Mouse (Mus musculus): Measurements from ENCODE around the gene Sfta2. TPM values are rescaled to one million over a fixed set of nuclear protein-coding genes. Genes with fewer than 3 reads are reported as not detected.

Gene Sfta2
- polyA plus RNA-seq, 1 experiment: 1.3 TPM

DNA sequence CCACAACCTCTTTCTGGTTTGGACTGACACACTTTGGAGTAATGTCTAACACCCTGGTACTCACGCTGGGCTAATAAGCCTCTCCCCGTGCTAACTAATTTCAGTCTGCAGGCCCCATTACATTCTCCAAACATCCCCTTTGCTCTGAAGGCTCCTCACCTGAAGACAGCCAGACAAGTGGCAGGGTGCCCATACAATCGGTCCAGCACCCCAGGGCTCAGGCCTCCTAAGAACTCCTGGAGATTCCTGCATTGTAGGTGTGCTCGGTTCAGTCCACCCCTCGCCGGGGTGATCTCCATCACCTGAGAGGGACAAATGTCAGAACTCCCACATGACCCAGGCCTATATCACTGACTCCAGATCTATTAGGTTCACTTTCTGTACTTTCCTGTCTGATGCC lies 71.2 kb downstream of the Sfta2 start:
- no peaks in the 10 kb centered on the region; the same call in 1 of the 2 replicates for H3K4me1 ChIP-seq (ENCODE audit: control insufficient read depth, insufficient read depth, low read length)
- no peaks in the 10 kb centered on the region for H3K27me3 ChIP-seq (replicated peaks; ENCODE audit: control insufficient read depth, insufficient read depth, low read length)
- no peak for TF ChIP-seq CTCF (conservative IDR thresholded peaks at IDR 0.05; ENCODE audit: insufficient read depth, insufficient read length, low read depth, low read length)
- TF ChIP-seq POLR2A (IDR thresholded peaks at IDR 0.05; ENCODE audit: low read depth, low read length): no peak
- WGBS: 83% methylated on average over 6 of the region's 6 CpGs
- no peak for DNase-seq
- no peaks in the 10 kb centered on the region for H3K36me3 ChIP-seq (ENCODE audit: control insufficient read depth, insufficient read depth, low read length)
- no peak overlapping the region for H3K27ac ChIP-seq (ENCODE audit: insufficient read depth, low read depth, low read length)
- H3K4me3 ChIP-seq (ENCODE audit: insufficient read depth, low read depth, low read length): no peak overlapping the region

DNA sequence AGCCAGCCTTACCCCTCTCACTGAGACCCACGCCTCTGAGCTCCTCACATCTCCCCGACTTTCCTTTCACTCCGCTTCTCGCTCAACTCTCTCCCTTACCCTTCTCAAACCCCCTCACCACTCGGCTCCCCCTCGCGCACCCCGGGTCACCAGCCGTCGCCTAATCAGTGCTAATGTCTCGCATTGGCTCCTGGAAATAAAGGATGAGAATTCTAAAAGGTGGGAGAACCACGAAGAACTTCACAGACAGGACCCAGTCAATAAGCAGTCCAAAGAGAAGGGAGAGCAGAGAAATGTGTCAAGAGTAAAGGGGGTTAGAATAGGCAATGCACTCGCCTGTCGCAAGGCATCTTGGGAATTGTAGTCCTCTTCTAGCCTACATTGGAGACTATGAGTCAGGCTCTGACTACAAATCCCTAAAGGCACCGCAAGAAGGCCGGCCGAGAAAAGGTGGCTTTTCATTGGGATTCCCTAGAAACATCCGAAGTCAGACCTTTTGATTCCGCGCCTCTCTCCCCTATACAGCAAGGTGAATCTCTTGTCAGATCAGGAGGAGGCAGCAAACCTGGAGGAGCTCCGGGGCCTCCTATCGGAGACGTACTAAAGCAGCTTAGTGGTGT lies 72.2 kb downstream of the Sfta2 start, which contains the start of gene Gtf2h4:
TSS of gene Gtf2h4 (minus strand) at position 324 of the 620 bp plus-strand sequence.
- TF ChIP-seq POLR2A (IDR thresholded peaks at IDR 0.05; ENCODE audit: low read depth, low read length): no peak
- TF ChIP-seq CTCF (conservative IDR thresholded peaks at IDR 0.05; ENCODE audit: insufficient read depth, insufficient read length, low read depth, low read length): no peak
- Histone ChIP-seq H3K4me1 (ENCODE audit: control insufficient read depth, insufficient read depth, low read length) (no peaks in the 10 kb centered on the region; the same call in 1 of the 2 replicates), H3K27ac (ENCODE audit: insufficient read depth, low read depth, low read length) (peak within 1 kb of the TSS; percentile 40; the same call in 1 of the 2 replicates), H3K27me3 (replicated peaks; ENCODE audit: control insufficient read depth, insufficient read depth, low read length) (no peaks in the 10 kb centered on the region), H3K4me3 (ENCODE audit: insufficient read depth, low read depth, low read length) (peak within 1 kb of the TSS; percentile 84), H3K36me3 (ENCODE audit: control insufficient read depth, insufficient read depth, low read length) (no peaks in the 10 kb centered on the region)
- DNase-seq: peak; percentile 98
- WGBS: 1% methylated on average over 23 of the region's 23 CpGs

DNA sequence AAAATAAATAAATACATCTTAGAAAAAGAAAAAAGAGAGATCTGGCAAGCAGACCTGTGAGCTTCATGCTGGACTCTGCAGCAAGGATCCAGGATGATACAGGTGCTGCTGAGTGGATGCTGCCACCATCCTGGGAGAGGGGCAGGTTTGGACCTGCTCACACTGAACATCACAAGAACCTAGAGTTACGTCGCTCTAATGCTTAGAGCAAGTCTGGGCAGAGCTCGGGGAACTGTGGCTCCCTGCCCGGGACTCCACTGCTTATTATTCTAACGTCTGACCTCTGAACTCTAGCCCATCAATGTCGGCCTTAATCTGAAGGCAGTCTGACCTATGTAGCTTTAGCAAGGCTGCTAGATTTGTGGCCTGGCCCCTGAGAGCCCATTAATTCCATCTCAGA lies 79.2 kb downstream of the Sfta2 start:
- Histone ChIP-seq H3K27ac (ENCODE audit: insufficient read depth, low read depth, low read length) (no peak overlapping the region), H3K4me3 (ENCODE audit: insufficient read depth, low read depth, low read length) (no peak overlapping the region), H3K36me3 (ENCODE audit: control insufficient read depth, insufficient read depth, low read length) (peaks cover 6% of the 10 kb centered on the region), H3K27me3 (replicated peaks; ENCODE audit: control insufficient read depth, insufficient read depth, low read length) (no peaks in the 10 kb centered on the region), H3K4me1 (ENCODE audit: control insufficient read depth, insufficient read depth, low read length) (no peaks in the 10 kb centered on the region)
- TF ChIP-seq POLR2A (IDR thresholded peaks at IDR 0.05; ENCODE audit: low read depth, low read length): no peak
- TF ChIP-seq CTCF (conservative IDR thresholded peaks at IDR 0.05; ENCODE audit: insufficient read depth, insufficient read length, low read depth, low read length): no peak
- 29% methylated on average over 6 of the region's 6 CpGs for WGBS
- peak; percentile 23 for DNase-seq

DNA sequence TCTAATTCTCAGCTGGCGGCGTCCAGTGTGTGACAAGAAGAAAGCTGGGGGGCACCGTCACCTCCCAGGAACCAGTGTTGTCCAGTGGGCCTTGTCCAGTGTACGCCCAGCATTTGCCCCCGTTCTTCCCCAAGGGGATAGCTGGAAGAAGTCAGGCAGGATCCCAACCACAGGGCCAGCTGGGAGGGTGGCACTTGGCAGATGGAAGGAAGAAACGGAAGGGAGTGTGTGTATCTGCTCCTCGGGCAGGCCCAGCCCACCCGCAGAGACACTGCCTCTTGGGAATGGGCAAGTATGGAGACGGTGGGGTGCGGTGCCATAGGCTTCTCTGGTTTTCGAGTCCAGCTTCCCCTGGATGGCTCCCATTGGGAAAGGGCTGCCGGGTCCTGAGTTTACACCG lies 80.6 kb downstream of the Sfta2 start:
- Histone ChIP-seq H3K4me3 (ENCODE audit: insufficient read depth, low read depth, low read length) (no peak overlapping the region), H3K27ac (ENCODE audit: insufficient read depth, low read depth, low read length) (no peak overlapping the region), H3K4me1 (ENCODE audit: control insufficient read depth, insufficient read depth, low read length) (no peaks in the 10 kb centered on the region), H3K27me3 (replicated peaks; ENCODE audit: control insufficient read depth, insufficient read depth, low read length) (no peaks in the 10 kb centered on the region), H3K36me3 (ENCODE audit: control insufficient read depth, insufficient read depth, low read length) (peaks cover 11% of the 10 kb centered on the region)
- no peak for DNase-seq
- WGBS: 86% methylated on average over 13 of the region's 13 CpGs
- TF ChIP-seq POLR2A (IDR thresholded peaks at IDR 0.05; ENCODE audit: low read depth, low read length) (no peak), CTCF (conservative IDR thresholded peaks at IDR 0.05; ENCODE audit: insufficient read depth, insufficient read length, low read depth, low read length) (no peak)

DNA sequence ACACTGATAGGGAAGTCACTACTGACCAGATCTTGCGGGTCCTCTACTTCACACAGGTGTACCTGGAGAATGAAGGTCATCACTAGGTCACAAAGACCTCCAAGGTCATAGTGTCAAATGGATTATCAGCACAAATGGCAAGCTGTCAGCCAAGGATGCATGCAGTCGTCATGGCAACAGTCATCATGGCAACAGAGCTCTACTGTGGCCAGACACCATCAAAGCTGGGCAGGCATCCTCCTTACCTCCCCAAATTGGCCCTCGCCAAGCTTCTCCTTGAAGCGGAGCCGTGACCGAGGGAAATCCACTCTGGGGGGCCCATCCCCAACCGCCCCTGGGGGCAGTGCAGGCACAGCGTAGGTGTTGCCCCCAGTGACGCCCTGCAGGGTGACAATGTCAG lies 83.7 kb downstream of the Sfta2 start:
- Histone ChIP-seq H3K36me3 (ENCODE audit: control insufficient read depth, insufficient read depth, low read length) (peaks cover 12% of the 10 kb centered on the region), H3K4me1 (ENCODE audit: control insufficient read depth, insufficient read depth, low read length) (no peaks in the 10 kb centered on the region), H3K27ac (ENCODE audit: insufficient read depth, low read depth, low read length) (no peak overlapping the region), H3K4me3 (ENCODE audit: insufficient read depth, low read depth, low read length) (no peak overlapping the region), H3K27me3 (replicated peaks; ENCODE audit: control insufficient read depth, insufficient read depth, low read length) (no peaks in the 10 kb centered on the region)
- TF ChIP-seq POLR2A (IDR thresholded peaks at IDR 0.05; ENCODE audit: low read depth, low read length) (no peak), CTCF (conservative IDR thresholded peaks at IDR 0.05; ENCODE audit: insufficient read depth, insufficient read length, low read depth, low read length) (no peak)
- no peak for DNase-seq
- WGBS: 82% methylated on average over 9 of the region's 9 CpGs

DNA sequence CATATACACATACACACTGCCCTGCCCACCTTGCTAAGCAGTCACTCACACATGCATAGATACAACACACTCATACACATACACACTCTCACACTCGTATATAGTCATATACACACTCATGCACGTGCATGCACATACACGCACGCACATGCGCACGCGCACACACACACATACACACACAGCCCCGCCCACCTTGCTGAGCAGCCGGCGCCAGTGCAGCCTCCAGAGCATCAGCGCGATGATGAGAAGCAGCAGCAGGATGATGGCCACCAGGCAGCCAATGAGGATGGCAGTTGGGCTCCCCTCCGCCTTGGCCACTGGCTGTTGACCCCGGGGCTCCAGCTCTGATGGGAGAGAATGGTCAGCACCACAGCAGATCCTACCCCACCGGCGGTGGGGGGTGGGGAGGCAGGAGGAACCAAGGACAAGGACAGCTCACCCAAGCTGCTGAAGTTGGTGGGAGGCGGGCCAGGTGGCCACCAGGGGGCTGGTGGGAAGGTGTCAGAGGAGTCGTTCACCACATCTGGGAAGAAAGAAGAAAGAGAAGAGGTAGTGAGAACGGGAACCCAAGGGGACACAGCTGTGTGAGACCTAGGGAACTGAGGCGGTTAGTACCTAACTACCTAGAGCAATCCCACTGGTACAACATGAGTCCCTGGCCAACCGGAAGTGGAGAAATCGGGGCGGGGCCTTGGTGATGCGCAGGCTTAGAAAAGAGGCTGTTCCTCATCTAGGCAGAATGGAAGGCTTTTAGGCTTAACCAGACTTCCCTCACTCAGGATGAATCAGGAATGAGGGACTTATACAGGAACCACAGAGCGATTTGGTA lies 87.2 kb downstream of the Sfta2 start:
- DNase-seq: no peak
- H3K36me3 ChIP-seq (ENCODE audit: control insufficient read depth, insufficient read depth, low read length): peaks cover 10% of the 10 kb centered on the region
- WGBS: 84% methylated on average over 25 of the region's 25 CpGs
- H3K4me3 ChIP-seq (ENCODE audit: insufficient read depth, low read depth, low read length): no peak overlapping the region
- H3K27ac ChIP-seq (ENCODE audit: insufficient read depth, low read depth, low read length): no peak overlapping the region
- no peaks in the 10 kb centered on the region for H3K4me1 ChIP-seq (ENCODE audit: control insufficient read depth, insufficient read depth, low read length)
- no peak for TF ChIP-seq POLR2A (IDR thresholded peaks at IDR 0.05; ENCODE audit: low read depth, low read length)
- TF ChIP-seq CTCF (conservative IDR thresholded peaks at IDR 0.05; ENCODE audit: insufficient read depth, insufficient read length, low read depth, low read length): no peak
- no peaks in the 10 kb centered on the region for H3K27me3 ChIP-seq (replicated peaks; ENCODE audit: control insufficient read depth, insufficient read depth, low read length)

All from kidney, adult 2 months (tissue).